Mouse (Mus musculus): Measurements from ENCODE around the gene Glis1. TPM values are rescaled to one million over a fixed set of nuclear protein-coding genes. Genes with fewer than 3 reads are reported as not detected.

The Glis1 gene
- total RNA-seq, 2 experiments from 2014 or later, result 0.17 to 0.31 TPM

GRCm38 (mm10) chr4:107449519-107449918 is 15.1 kb downstream of the Glis1 start:
- no peak for DNase-seq
- intact Hi-C loops (cut with DNase I), result no loop called here

- no peak for DNase-seq
- intact Hi-C loops (cut with DNase I), result no loop called here
These were observed 18.1 kb downstream of the Glis1 start for GRCm38 (mm10) chr4:107452266-107453015.

GRCm38 (mm10) chr4:107453141-107453984 is 19.0 kb downstream of the Glis1 start:
- intact Hi-C loops (cut with DNase I), result no loop called here

GRCm38 (mm10) chr4:107457602-107458001 is 23.2 kb downstream of the Glis1 start:
- no peak for DNase-seq
- intact Hi-C loops (cut with DNase I), result no loop called here

More at GRCm38 (mm10) chr4:107453141-107453984, 19.0 kb downstream of the Glis1 start:
- DNase-seq, result peak; percentile 79 to 90

GRCm38 (mm10) chr4:107458907-107459306 is 24.5 kb downstream of the Glis1 start:
- no peak for DNase-seq
- intact Hi-C loops (cut with DNase I), result no loop called here

GRCm38 (mm10) chr4:107459461-107459860 is 25.1 kb downstream of the Glis1 start:
- no peak for DNase-seq
- intact Hi-C loops (cut with DNase I), result no loop called here

- intact Hi-C loops (cut with DNase I), result no loop called here
- DNase-seq, result no peak
These were observed 26.1 kb downstream of the Glis1 start for GRCm38 (mm10) chr4:107460468-107460867.

GRCm38 (mm10) chr4:107467831-107468230 is 33.4 kb downstream of the Glis1 start:
- intact Hi-C loops (cut with DNase I), result no loop called here
- DNase-seq, result no peak

- DNase-seq, result peak in 1 of 2 experiments; percentile 25
- intact Hi-C loops (cut with DNase I), result no loop called here
These were observed 33.9 kb downstream of the Glis1 start for GRCm38 (mm10) chr4:107468264-107468663.

GRCm38 (mm10) chr4:107468768-107469167 is 34.4 kb downstream of the Glis1 start:
- intact Hi-C loops (cut with DNase I), result no loop called here
- no peak for DNase-seq

- intact Hi-C loops (cut with DNase I), result no loop called here
- DNase-seq, result no peak
These were observed 41.9 kb downstream of the Glis1 start for GRCm38 (mm10) chr4:107476266-107476665.

GRCm38 (mm10) chr4:107479015-107479414 is 44.6 kb downstream of the Glis1 start:
- intact Hi-C loops (cut with DNase I), result no loop called here
- DNase-seq, result no peak

- DNase-seq, result no peak
- intact Hi-C loops (cut with DNase I), result no loop called here
These were observed 48.1 kb downstream of the Glis1 start for GRCm38 (mm10) chr4:107482541-107482940.

- intact Hi-C loops (cut with DNase I), result no loop called here
- DNase-seq, result no peak
These were observed 49.3 kb downstream of the Glis1 start for GRCm38 (mm10) chr4:107483556-107484220.

GRCm38 (mm10) chr4:107484221-107484575 is 49.8 kb downstream of the Glis1 start:
- intact Hi-C loops (cut with DNase I), result no loop called here
- DNase-seq, result no peak

- intact Hi-C loops (cut with DNase I), result loop anchor here (5.0 kb wide), 1 partner anchor 151 kb away; no protein-coding TSS in a partner anchor
- no peak for DNase-seq
These were observed 51.5 kb downstream of the Glis1 start for GRCm38 (mm10) chr4:107485903-107486302.

GRCm38 (mm10) chr4:107489121-107489840 is 54.9 kb downstream of the Glis1 start:
- intact Hi-C loops (cut with DNase I), result loop anchor here (5.0 kb wide), 1 partner anchor 148 kb away; no protein-coding TSS in a partner anchor
- DNase-seq, result peak in 1 of 2 experiments; percentile 11

GRCm38 (mm10) chr4:107492991-107493390 is 58.6 kb downstream of the Glis1 start:
- intact Hi-C loops (cut with DNase I), result no loop called here

GRCm38 (mm10) chr4:107495751-107496430 is 61.5 kb downstream of the Glis1 start:
- no peak for DNase-seq
- intact Hi-C loops (cut with DNase I), result no loop called here

More at GRCm38 (mm10) chr4:107492991-107493390, 58.6 kb downstream of the Glis1 start:
- no peak for DNase-seq

Measured in heart, postnatal 14 days (tissue).